Mouse (Mus musculus) hindbrain, postnatal 0 days (tissue): ENCODE results near the gene Cilp2. TPM values are rescaled to one million over a fixed set of nuclear protein-coding genes. Genes with fewer than 3 reads are reported as not detected.

Experiments
- ATAC-seq: fragments of 200-750 bp; cut with Nextera tagmentation; 2 replicates; pipeline ENCODE4 v1.8.0; 2017; ENCODE audit warnings: mild to moderate bottlenecking, moderate TSS enrichment, moderate library complexity
- DNase-seq: peaks from one replicate; pipeline ENCODE4 v3.0.0-alpha.2; 2015; ENCODE audit warnings: low spot score
- H3K27ac ChIP-seq: fragments of 300-500 bp; sonication (generic); 2 replicates; pipeline ENCODE4 v1.5.1; 2014; ENCODE audit warnings: mild to moderate bottlenecking
- H3K27me3 ChIP-seq: fragments of 300-500 bp; sonication (generic); 2 replicates; pipeline ENCODE4 v1.6.1; 2014; ENCODE audit warnings: low read length, mixed read lengths; ENCODE audit not compliant: insufficient read depth
- H3K36me3 ChIP-seq: fragments of 300-500 bp; sonication (generic); 2 replicates; pipeline ENCODE4 v1.6.1; 2014; ENCODE audit warnings: low read length, mixed read lengths; ENCODE audit not compliant: insufficient read depth
- H3K4me1 ChIP-seq: fragments of 300-500 bp; sonication (generic); 2 replicates; pipeline ENCODE4 v1.6.1; 2014; ENCODE audit warnings: antibody characterized with exemption, low read length, mixed read lengths; ENCODE audit not compliant: insufficient read depth
- H3K4me2 ChIP-seq: fragments of 300-500 bp; sonication (generic); 2 replicates; pipeline ENCODE4 v1.6.1; 2014; ENCODE audit warnings: low read depth, mild to moderate bottlenecking, low read length, moderate library complexity, mixed read lengths
- H3K4me3 ChIP-seq: fragments of 300-500 bp; sonication (generic); 2 replicates; pipeline ENCODE4 v1.5.1; 2014; ENCODE audit warnings: low read length
- H3K9ac ChIP-seq: fragments of 300-500 bp; sonication (generic); replicated peaks from 2 replicates; pipeline ENCODE4 v1.6.1; 2014; ENCODE audit warnings: mild to moderate bottlenecking, low read length, moderate library complexity, mixed read lengths
- H3K9me3 ChIP-seq: fragments of 300-500 bp; sonication (generic); 2 replicates; pipeline ENCODE4 v1.6.1; 2016; ENCODE audit warnings: low read length, mixed read lengths
- CTCF ChIP-seq: IDR thresholded peaks from 2 replicates; pipeline ENCODE4 v1.5.1; 2016; ENCODE audit warnings: antibody characterized with exemption, control low read depth, low read depth
- WGBS: fragments of 180-500 bp; shearing (Covaris S2); extraction: QIAGEN DNeasy Blood & Tissue Kit; methylation state at CpG from one replicate; pipeline ENCODE4 v1.1.7; 2014; 5-methylcytosine and 5-hydroxymethylcytosine counted together
- polyA plus RNA-seq: library from polyadenylated mRNA; unstranded; fragments of >200 nt; fragmentation: Nextera tagmentation; extraction: Ambion mirVana; gene quantifications from 2 replicates; pipeline ENCODE4 v1.2.1, GENCODE M21; 2015
- total RNA-seq: library from RNA; depleted of rRNA; stranded (reverse); fragments of >200 nt; gene quantifications from 2 replicates; pipeline ENCODE4 v1.2.3, GENCODE M21; 2014

The Cilp2 gene
- total and polyA plus RNA-seq, 2 experiments from 2014 or later: 7.2 to 14.3 TPM

- 83% methylated on average over 1 of the region's 1 CpGs for WGBS
- no peaks in the 10 kb centered on the region for H3K36me3 ChIP-seq
- H3K27me3 ChIP-seq: no peaks in the 10 kb centered on the region
- TF ChIP-seq CTCF: no peak
- no peak overlapping the region for H3K4me2 ChIP-seq
- no peak overlapping the region for H3K4me3 ChIP-seq
- ATAC-seq: no peak
- no peaks in the 10 kb centered on the region for H3K4me1 ChIP-seq
- no peak overlapping the region for H3K9ac ChIP-seq
- H3K9me3 ChIP-seq: no peaks in the 10 kb centered on the region
- H3K27ac ChIP-seq: no peak overlapping the region
- DNase-seq: no peak
Measured at GRCm38 (mm10) chr8:69923986-69924385, 36.5 kb upstream of the Cilp2 start.

DNA sequence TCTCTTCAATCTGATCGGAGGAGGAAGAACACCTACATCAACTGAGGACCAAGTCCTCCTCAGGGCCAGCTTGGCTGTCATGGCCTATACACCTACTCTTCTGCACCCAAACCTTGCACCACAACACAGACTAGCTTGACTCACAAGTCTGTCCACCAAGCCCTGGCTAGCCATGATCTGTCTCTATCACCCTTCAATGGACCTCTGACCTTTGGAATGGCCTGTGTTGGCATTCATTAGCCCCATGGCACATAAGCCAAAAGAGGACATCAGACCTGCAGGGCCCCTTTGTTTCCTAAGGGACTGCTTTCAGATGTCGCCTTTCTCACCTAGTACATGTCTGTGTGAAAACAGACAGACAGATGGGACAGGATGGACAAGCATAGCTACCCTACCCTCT lies 33.7 kb upstream of the Cilp2 start:
- Histone ChIP-seq H3K4me3 (no peak overlapping the region), H3K9ac (no peak overlapping the region), H3K27ac (peak overlapping the region; percentile 67), H3K27me3 (no peaks in the 10 kb centered on the region), H3K36me3 (peaks cover 8% of the 10 kb centered on the region; the same call in 1 of the 2 replicates), H3K9me3 (no peaks in the 10 kb centered on the region), H3K4me1 (no peaks in the 10 kb centered on the region), H3K4me2 (no peak overlapping the region)
- ATAC-seq (no peak), DNase-seq (no peak)
- no peak for TF ChIP-seq CTCF
- 83% methylated on average over 2 of the region's 2 CpGs for WGBS

- peak; percentile 81 for DNase-seq
- Histone ChIP-seq H3K27me3 (no peaks in the 10 kb centered on the region), H3K9me3 (no peaks in the 10 kb centered on the region), H3K4me3 (no peak overlapping the region), H3K36me3 (peaks cover 10% of the 10 kb centered on the region; the same call in 1 of the 2 replicates), H3K4me2 (no peak overlapping the region), H3K4me1 (no peaks in the 10 kb centered on the region), H3K27ac (peak overlapping the region; percentile 67; the same call in 1 of the 2 replicates), H3K9ac (no peak overlapping the region)
- no peak for TF ChIP-seq CTCF
- WGBS: 52% methylated on average over 11 of the region's 11 CpGs
- ATAC-seq: peak; percentile 79
Measured at GRCm38 (mm10) chr8:69919876-69920662, 32.6 kb upstream of the Cilp2 start.

GRCm38 (mm10) chr8:69919010-69919409 lies 31.5 kb upstream of the Cilp2 start:
- peak; percentile 64 for ATAC-seq
- TF ChIP-seq CTCF: peak; percentile 96
- no peak overlapping the region for H3K27ac ChIP-seq
- no peak overlapping the region for H3K9ac ChIP-seq
- 50% methylated on average over 1 of the region's 1 CpGs for WGBS
- no peak overlapping the region for H3K4me3 ChIP-seq
- no peaks in the 10 kb centered on the region for H3K9me3 ChIP-seq
- no peaks in the 10 kb centered on the region for H3K4me1 ChIP-seq
- peaks cover 17% of the 10 kb centered on the region for H3K36me3 ChIP-seq
- DNase-seq: peak; percentile 92
- no peaks in the 10 kb centered on the region for H3K27me3 ChIP-seq
- H3K4me2 ChIP-seq: no peak overlapping the region

- Histone ChIP-seq H3K27me3 (no peaks in the 10 kb centered on the region), H3K4me2 (no peak overlapping the region), H3K9me3 (no peaks in the 10 kb centered on the region), H3K36me3 (peaks cover 18% of the 10 kb centered on the region), H3K4me3 (no peak overlapping the region), H3K4me1 (no peaks in the 10 kb centered on the region), H3K27ac (no peak overlapping the region), H3K9ac (no peak overlapping the region)
- DNase-seq: no peak
- ATAC-seq: 0 out of 2 replicates have a peak, but pooled peaks have one; percentile 0
- no peak for TF ChIP-seq CTCF
Measured at GRCm38 (mm10) chr8:69918506-69918905, 31.0 kb upstream of the Cilp2 start.

GRCm38 (mm10) chr8:69915748-69916147 lies 28.3 kb upstream of the Cilp2 start:
- Histone ChIP-seq H3K36me3 (peaks cover 38% of the 10 kb centered on the region), H3K4me3 (no peak overlapping the region), H3K27ac (peak overlapping the region; percentile 17; the same call in 1 of the 2 replicates), H3K4me1 (no peaks in the 10 kb centered on the region), H3K9ac (no peak overlapping the region; the same call in 1 of the 2 replicates), H3K9me3 (no peaks in the 10 kb centered on the region), H3K27me3 (no peaks in the 10 kb centered on the region), H3K4me2 (no peak overlapping the region)
- WGBS: 27% methylated on average over 5 of the region's 5 CpGs
- peak; percentile 52 for ATAC-seq
- TF ChIP-seq CTCF: peak; percentile 75
- peak; percentile 79 for DNase-seq

- Histone ChIP-seq H3K36me3 (peaks cover 49% of the 10 kb centered on the region), H3K4me3 (no peak overlapping the region)
- no peak for TF ChIP-seq CTCF
Measured at GRCm38 (mm10) chr8:69914526-69914925, 27.0 kb upstream of the Cilp2 start.

More at GRCm38 (mm10) chr8:69914526-69914925, 27.0 kb upstream of the Cilp2 start:
- Histone ChIP-seq H3K27ac (no peak overlapping the region), H3K9me3 (no peaks in the 10 kb centered on the region), H3K9ac (no peak overlapping the region), H3K27me3 (no peaks in the 10 kb centered on the region), H3K4me1 (no peaks in the 10 kb centered on the region), H3K4me2 (no peak overlapping the region)
- DNase-seq (no peak), ATAC-seq (no peak)
- WGBS: 82% methylated on average over 4 of the region's 4 CpGs
